16 mouse cellular contexts compared by ENCODE assay signal in genomic region chr9:85458356-85458755, GRCm38 (mm10).
"Had no signal": no experiment of that assay in that cellular context is flagged by ENCODE, and none has a peak within 500 bp of the region (broad histone marks: within the 10 kb centered on the region; RNA-seq: fewer than 3 reads in every experiment).

No protein-coding gene starts in this region.

- H3K9ac ChIP-seq: liver, embryonic 13.5 days; liver, embryonic 15.5 days; liver, postnatal 0 days; lung, embryonic 15.5 days; midbrain, embryonic 12.5 days; neural tube, embryonic 12.5 days; stomach, embryonic 15.5 days had no signal

- ATAC-seq: liver, postnatal 0 days had no signal

- H3K9me3 ChIP-seq: liver, embryonic 13.5 days; liver, embryonic 15.5 days; lung, embryonic 15.5 days; megakaryocyte, embryonic 14.5 days; midbrain, embryonic 12.5 days; neural tube, embryonic 12.5 days; stomach, embryonic 15.5 days had no signal

- DNase-seq: liver, embryonic 13.5 days; liver, postnatal 0 days; lung, adult 2 months; midbrain, embryonic 14.5 days; right cerebral cortex, postnatal 14 days; thymus, adult 18-20 months; thymus, postnatal 14 days; thymus, postnatal 36 days had no signal

- H3K27me3 ChIP-seq: liver, embryonic 13.5 days; liver, embryonic 15.5 days; lung, embryonic 15.5 days; megakaryocyte, embryonic 14.5 days; midbrain, embryonic 12.5 days; neural tube, embryonic 12.5 days; stomach, embryonic 15.5 days had no signal

- H3K36me3 ChIP-seq: liver, embryonic 13.5 days; liver, embryonic 15.5 days; lung, embryonic 15.5 days; midbrain, embryonic 12.5 days; neural tube, embryonic 12.5 days; stomach, embryonic 15.5 days had no signal

- H3K4me2 ChIP-seq: liver, embryonic 13.5 days; liver, embryonic 15.5 days; lung, embryonic 15.5 days; midbrain, embryonic 12.5 days; neural tube, embryonic 12.5 days; stomach, embryonic 15.5 days had no signal

- H3K4me3 ChIP-seq: liver, embryonic 13.5 days; liver, embryonic 15.5 days; lung, embryonic 15.5 days; megakaryocyte, embryonic 14.5 days; midbrain, embryonic 12.5 days; myocyte; neural tube, embryonic 12.5 days; stomach, embryonic 15.5 days had no signal

- H3K27ac ChIP-seq: liver, embryonic 13.5 days; liver, embryonic 15.5 days; lung, embryonic 15.5 days; macrophage; midbrain, embryonic 12.5 days; neural tube, embryonic 12.5 days; stomach, embryonic 15.5 days had no signal

- H3K4me1 ChIP-seq: liver, embryonic 13.5 days; liver, embryonic 15.5 days; midbrain, embryonic 12.5 days; neural tube, embryonic 12.5 days; stomach, embryonic 15.5 days had no signal
